Mouse (Mus musculus) cerebellum, adult 2 months (tissue): ENCODE data around the gene Npc1l1.

Experiments used
- CTCF ChIP-seq: fragments of 200-500 bp; IDR thresholded peaks from 2 replicates; pipeline ENCODE4 v1.5.1; 2011; ENCODE audit warnings: low read depth, mild to moderate bottlenecking, control low read depth, low read length, moderate library complexity, borderline replicate concordance; ENCODE audit not compliant: insufficient read depth
- POLR2A ChIP-seq: fragments of 200-500 bp; IDR thresholded peaks from 2 replicates; pipeline ENCODE4 v1.6.1; 2011; ENCODE audit warnings: low read length, control low read depth, borderline replicate concordance; ENCODE audit not compliant: insufficient read depth

DNA sequence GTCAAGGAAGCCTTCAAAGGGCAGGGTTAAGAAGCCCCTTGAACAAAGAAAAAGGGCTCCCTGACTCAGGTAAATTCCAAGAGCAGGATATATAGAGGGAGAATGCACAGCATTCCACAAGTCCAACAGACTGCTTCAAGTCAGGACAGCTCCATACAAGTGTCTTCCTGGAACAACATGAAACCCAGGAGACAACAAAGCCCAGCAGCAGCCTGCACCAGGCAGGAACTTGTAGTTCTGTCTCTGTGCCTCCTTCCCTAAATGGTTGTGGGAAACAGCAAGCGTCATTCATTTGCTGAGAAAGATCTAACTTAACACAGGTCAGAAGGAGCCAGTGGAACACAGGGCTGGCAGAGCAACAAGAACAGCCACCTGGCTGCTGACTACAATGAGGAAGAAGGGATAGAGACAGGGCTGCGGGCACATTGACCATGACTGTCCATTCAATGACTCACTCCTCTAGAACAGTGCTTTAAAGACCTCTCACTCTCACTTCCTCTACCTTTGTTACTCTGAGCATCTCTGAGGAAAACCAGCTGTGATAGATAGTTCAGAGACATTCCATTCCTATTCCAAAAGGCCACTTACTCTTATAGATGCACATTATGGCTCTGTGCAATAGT lies 60.8 kb downstream of the Npc1l1 start:
- TF ChIP-seq POLR2A = no peak
- 0 out of 2 replicates have a peak, but pooled peaks have one; percentile 11 for TF ChIP-seq CTCF
